Mouse (Mus musculus): ENCODE measurements around the gene Prl8a6.

- TF ChIP-seq GABPA (IDR thresholded peaks at IDR 0.05; ENCODE audit: insufficient replicate concordance, low read depth, low read length) (no peak), CTCF (conservative IDR thresholded peaks at IDR 0.05 in 1 of 2, IDR thresholded peaks at IDR 0.05 in 1 of 2; ENCODE audit: low read depth in 2 of 2, low read length in 2 of 2) (no peak), EP300 (IDR thresholded peaks at IDR 0.05; ENCODE audit: low read length) (no peak), POLR2A (IDR thresholded peaks at IDR 0.05; ENCODE audit: low read depth, low read length) (no peak), TBP (conservative IDR thresholded peaks at IDR 0.05; ENCODE audit: low read depth, low read length) (no peak), MEF2A (IDR thresholded peaks at IDR 0.05; ENCODE audit: borderline replicate concordance, low read depth, low read length) (no peak), MXI1 (IDR thresholded peaks at IDR 0.05; ENCODE audit: low read depth, low read length) (no peak), NRF1 (IDR thresholded peaks at IDR 0.05; ENCODE audit: low read depth, low read length) (no peak), KAT2A (IDR thresholded peaks at IDR 0.05; ENCODE audit: insufficient replicate concordance, low read length) (no peak), MAFK (IDR thresholded peaks at IDR 0.05; ENCODE audit: insufficient replicate concordance, low read length) (no peak), NELFE (IDR thresholded peaks at IDR 0.05; ENCODE audit: low read depth, low read length) (no peak), MAX (IDR thresholded peaks at IDR 0.05; ENCODE audit: low read length) (no peak)
These were observed 47.7 kb downstream of the Prl8a6 start, which contains the start of gene Prl2b1 for GRCm38 (mm10) chr13:27390746-27391145.

Measured in CH12.LX (cell line).